Mouse (Mus musculus) small intestine, adult 2 months (tissue): ENCODE measurements around the gene Sspo. TPM values are rescaled to one million over a fixed set of nuclear protein-coding genes. Genes with fewer than 3 reads are reported as not detected.
A peak's percentile ranks its signal among the peaks of the same experiment; 100 is the strongest.

Experiments used
- H3K27ac ChIP-seq: fragments of 200-500 bp; 2 replicates; pipeline ENCODE4 v1.5.1; 2012; ENCODE audit warnings: low read depth, low read length, control low read depth, inconsistent platforms; ENCODE audit not compliant: insufficient read depth
- H3K27me3 ChIP-seq: fragments of 200-500 bp; 2 replicates; pipeline ENCODE4 v1.6.1; 2012; ENCODE audit warnings: mild to moderate bottlenecking, moderate library complexity, low read length, inconsistent platforms; ENCODE audit not compliant: control insufficient read depth, insufficient read depth
- H3K36me3 ChIP-seq: fragments of 200-500 bp; 2 replicates; pipeline ENCODE4 v1.6.1; 2012; ENCODE audit warnings: mild to moderate bottlenecking, low read length, control low read depth, inconsistent platforms; ENCODE audit not compliant: control insufficient read depth, insufficient read depth
- H3K4me1 ChIP-seq: fragments of 200-500 bp; 2 replicates; pipeline ENCODE4 v1.6.1; 2012; ENCODE audit warnings: low read length, inconsistent platforms, mixed read lengths; ENCODE audit not compliant: control insufficient read depth, insufficient read depth, insufficient read length
- H3K4me3 ChIP-seq: fragments of 200-500 bp; 2 replicates; pipeline ENCODE4 v1.5.1; 2012; ENCODE audit warnings: low read depth, mild to moderate bottlenecking, control low read depth, inconsistent platforms, low read length, moderate library complexity
- CTCF ChIP-seq: fragments of 200-500 bp; IDR thresholded peaks from 2 replicates; pipeline ENCODE4 v1.5.1; 2012; ENCODE audit warnings: low read depth, mild to moderate bottlenecking, control low read depth, inconsistent platforms, low read length, moderate library complexity, mixed read lengths; ENCODE audit not compliant: insufficient replicate concordance, insufficient read length; ENCODE audit errors: extremely low read depth
- POLR2A ChIP-seq: fragments of 200-500 bp; IDR thresholded peaks from 2 replicates; pipeline ENCODE4 v1.6.1; 2012; ENCODE audit warnings: low read depth, mild to moderate bottlenecking, control low read depth, inconsistent platforms, low read length, moderate library complexity
- WGBS: fragments of 180-500 bp; shearing (Covaris S2); methylation state at CpG from one replicate; pipeline ENCODE4 v1.1.7; 2018; 5-methylcytosine and 5-hydroxymethylcytosine counted together
- polyA plus RNA-seq: library from polyadenylated mRNA; depleted of rRNA; stranded (reverse); fragments of >200 nt; gene quantifications from 2 replicates; pipeline ENCODE4 v1.2.3, GENCODE M21; 2012

Sspo gene
- polyA plus RNA-seq, 1 experiment: 3.0 TPM

DNA sequence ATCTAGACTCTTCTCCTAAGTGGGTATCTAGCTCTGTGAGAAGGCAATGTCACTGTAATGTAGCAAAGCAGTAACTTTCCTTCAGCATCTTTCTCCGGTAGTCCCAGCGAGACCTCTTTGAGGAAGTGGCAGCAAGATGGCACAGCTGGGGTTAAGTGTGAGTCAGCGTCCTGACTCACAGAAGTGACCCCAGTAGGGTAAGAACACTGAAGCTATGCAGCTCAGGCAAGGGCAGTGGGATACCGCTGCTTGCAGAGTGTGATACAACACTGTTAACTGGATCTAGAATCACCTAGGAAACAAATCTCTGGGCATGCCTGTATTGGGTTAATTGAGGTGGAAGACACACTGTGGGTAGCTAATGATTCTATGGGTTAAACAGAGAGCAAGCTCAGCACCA is 88.1 kb downstream of the Sspo start:
- 68% methylated on average over 4 of the region's 4 CpGs for WGBS
- peaks cover 9% of the 10 kb centered on the region for H3K4me1 ChIP-seq
- no peak overlapping the region for H3K4me3 ChIP-seq
- no peaks in the 10 kb centered on the region for H3K36me3 ChIP-seq
- TF ChIP-seq CTCF (no peak), POLR2A (no peak)
- no peak overlapping the region for H3K27ac ChIP-seq
- no peaks in the 10 kb centered on the region for H3K27me3 ChIP-seq

DNA sequence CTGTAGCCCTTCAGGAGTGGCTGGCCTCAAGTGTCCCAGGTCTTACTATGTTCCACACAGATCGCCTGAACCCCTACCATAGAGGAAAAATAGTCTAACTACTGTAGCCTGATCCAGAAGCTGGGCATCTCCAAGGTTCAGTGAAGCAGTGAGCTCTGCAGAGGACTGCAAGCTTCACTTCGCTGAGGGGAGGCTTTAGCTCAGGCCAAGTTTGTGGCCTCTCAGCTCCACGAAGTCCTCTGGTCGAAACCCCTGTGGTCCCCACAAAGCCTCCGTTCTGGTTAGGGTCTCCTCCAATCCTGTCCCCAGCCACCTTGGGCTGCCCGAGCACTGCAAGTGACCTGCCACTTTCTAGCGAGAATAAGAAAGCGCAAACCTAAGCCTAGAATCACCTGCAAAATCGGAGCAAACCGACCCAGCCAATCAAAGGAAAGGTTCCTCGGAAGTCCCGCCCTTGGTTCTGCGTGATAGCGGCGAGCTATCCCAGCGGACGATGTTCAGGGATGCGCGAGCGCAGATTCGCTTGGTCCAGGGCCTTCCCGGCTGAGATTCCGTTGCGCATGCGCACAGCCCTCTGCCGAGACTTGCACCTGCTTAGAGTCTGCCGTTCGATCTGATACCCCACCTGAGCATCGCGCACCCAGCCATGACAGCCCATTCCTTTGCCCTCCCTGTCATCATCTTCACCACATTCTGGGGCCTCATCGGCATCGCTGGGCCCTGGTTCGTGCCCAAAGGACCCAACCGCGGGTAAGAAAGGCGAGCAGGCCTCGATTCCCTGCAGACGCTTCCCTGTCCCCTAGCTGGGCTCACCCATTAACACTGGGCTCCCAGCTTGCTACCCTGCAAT is 89.3 kb downstream of the Sspo start, which contains the start of gene Atp6v0e2:
TSS of gene Atp6v0e2 (plus strand) at position 511 of the 850 bp plus-strand sequence.
- H3K4me3 ChIP-seq: peak within 1 kb of the TSS; percentile 56
- 16% methylated on average over 38 of the region's 38 CpGs for WGBS
- H3K4me1 ChIP-seq: peaks cover 20% of the 10 kb centered on the region
- TF ChIP-seq CTCF (no peak), POLR2A (0 out of 2 replicates have a peak, but pooled peaks have one; percentile 27)
- H3K36me3 ChIP-seq: no peaks in the 10 kb centered on the region
- H3K27ac ChIP-seq: no peak within 1 kb of the TSS
- H3K27me3 ChIP-seq: no peaks in the 10 kb centered on the region

DNA sequence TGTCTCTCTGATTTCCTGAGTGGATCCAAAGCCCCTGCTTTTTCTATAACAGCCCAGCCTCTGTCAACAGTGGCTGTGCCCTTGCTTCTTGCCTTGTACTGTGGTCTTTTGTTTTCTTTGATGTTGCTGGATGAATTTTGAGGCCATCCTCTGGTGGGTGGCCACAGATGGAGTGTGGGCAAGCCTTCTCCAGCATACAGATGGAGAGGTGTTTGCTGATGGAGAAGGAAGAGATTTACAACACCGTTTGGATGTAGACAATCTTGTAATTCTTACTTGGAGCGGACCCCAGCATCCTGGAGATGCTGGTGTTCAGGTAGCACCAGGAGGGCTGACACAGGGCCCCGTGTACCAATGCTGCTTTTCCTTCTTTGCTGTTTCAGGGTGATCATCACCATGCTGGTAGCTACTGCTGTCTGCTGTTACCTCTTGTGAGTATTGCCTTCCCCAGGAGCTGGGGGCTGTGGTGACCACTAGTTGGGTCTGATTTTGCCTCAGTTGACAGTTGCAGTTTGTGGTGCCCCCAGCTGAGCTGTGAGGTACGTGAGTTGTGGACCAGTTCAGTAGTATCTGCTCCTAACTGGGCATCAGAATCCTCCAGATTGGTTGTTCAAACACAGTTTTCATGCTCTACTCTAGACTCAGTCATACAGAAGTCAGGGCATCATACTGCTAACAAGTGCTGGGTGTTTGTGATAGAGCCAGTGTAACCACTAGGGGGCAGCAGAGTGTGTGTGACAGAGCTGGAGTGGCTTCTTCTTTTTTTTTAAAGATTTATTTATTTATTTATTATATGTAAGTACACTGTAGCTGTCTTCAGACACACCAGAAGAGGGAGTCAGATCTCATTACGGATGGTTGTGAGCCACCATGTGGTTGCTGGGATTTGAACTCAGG is 91.1 kb downstream of the Sspo start:
- WGBS: 79% methylated on average over 5 of the region's 5 CpGs
- Histone ChIP-seq H3K27me3 (no peaks in the 10 kb centered on the region), H3K4me1 (peaks cover 27% of the 10 kb centered on the region), H3K4me3 (no peak overlapping the region), H3K36me3 (no peaks in the 10 kb centered on the region), H3K27ac (no peak overlapping the region)
- TF ChIP-seq CTCF: peak; percentile 19; the same call in 1 of the 2 replicates
- no peak for TF ChIP-seq POLR2A

DNA sequence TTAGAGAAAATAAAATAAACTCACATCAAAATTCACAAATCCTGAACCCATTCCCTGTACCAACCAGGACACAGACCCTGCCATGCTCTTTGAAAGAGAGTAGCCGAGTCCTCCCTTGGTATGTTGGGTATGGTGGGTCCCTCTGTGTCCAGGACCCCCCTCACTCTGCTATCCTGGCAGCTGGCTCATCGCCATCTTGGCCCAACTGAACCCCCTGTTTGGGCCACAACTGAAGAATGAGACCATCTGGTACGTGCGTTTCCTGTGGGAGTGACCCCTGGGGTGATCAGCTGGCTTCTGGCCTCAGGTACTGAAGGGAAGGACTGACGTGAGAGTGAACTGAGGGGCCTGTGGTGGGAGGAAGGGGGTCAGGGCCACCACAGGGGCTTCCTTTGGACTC is 91.8 kb downstream of the Sspo start:
- Histone ChIP-seq H3K36me3 (no peaks in the 10 kb centered on the region), H3K27me3 (no peaks in the 10 kb centered on the region), H3K4me3 (no peak overlapping the region), H3K4me1 (peaks cover 27% of the 10 kb centered on the region), H3K27ac (no peak overlapping the region)
- TF ChIP-seq CTCF: no peak
- no peak for TF ChIP-seq POLR2A
- WGBS: 91% methylated on average over 5 of the region's 5 CpGs

DNA sequence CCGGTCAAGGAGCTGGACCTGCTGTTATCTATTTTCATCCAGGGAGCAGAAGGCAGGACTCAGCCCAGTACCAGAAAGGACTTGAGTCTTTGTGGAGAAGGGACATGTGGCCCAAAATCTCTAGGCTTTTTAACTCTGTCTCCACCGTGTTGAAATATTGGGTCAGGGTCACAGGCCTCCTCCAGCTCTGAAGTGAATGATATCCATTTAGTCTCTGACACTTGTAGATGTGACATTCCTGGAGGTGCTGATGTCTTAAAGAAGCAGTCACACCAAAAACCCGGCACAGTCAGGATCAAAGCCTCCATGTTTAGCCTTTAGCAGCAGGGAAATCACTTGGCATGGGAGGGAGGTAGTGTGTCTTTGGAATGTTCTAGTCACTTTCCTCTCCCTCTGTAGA is 92.7 kb downstream of the Sspo start:
- no peak overlapping the region for H3K27ac ChIP-seq
- H3K36me3 ChIP-seq: no peaks in the 10 kb centered on the region
- no peaks in the 10 kb centered on the region for H3K27me3 ChIP-seq
- no peak overlapping the region for H3K4me3 ChIP-seq
- 72% methylated on average over 3 of the region's 3 CpGs for WGBS
- no peak for TF ChIP-seq CTCF
- no peak for TF ChIP-seq POLR2A
- peaks cover 27% of the 10 kb centered on the region for H3K4me1 ChIP-seq

- TF ChIP-seq POLR2A: no peak
- TF ChIP-seq CTCF: peak; percentile 25; the same call in 1 of the 2 replicates
- 19% methylated on average over 7 of the region's 7 CpGs for WGBS
- Histone ChIP-seq H3K4me1 (peaks cover 27% of the 10 kb centered on the region), H3K27ac (peak overlapping the region; percentile 73), H3K27me3 (no peaks in the 10 kb centered on the region), H3K4me3 (no peak overlapping the region), H3K36me3 (no peaks in the 10 kb centered on the region)
Measured at GRCm38 (mm10) chr6:48541560-48542450, 93.8 kb downstream of the Sspo start.
